Mouse (Mus musculus) embryonic facial prominence, embryonic 11.5 days (tissue): ENCODE data around the gene Ddx41. TPM values are rescaled to one million over a fixed set of nuclear protein-coding genes. Genes with fewer than 3 reads are reported as not detected.
A peak's percentile ranks its signal among the peaks of the same experiment; 100 is the strongest.

ENCODE experiments used
- ATAC-seq: fragments of 200-750 bp; cut with Nextera tagmentation; replicated peaks from 2 replicates; pipeline ENCODE4 v1.8.0; 2017; ENCODE audit warnings: low read depth; ENCODE audit not compliant: insufficient number of reproducible peaks, low FRiP score, low TSS enrichment
- DNase-seq: peaks from one replicate; pipeline ENCODE4 v3.0.0-alpha.2; 2015; ENCODE audit warnings: low spot score
- H3K27ac ChIP-seq: fragments of 300-500 bp; sonication (generic); replicated peaks from 2 replicates; pipeline ENCODE4 v1.5.1; 2014; ENCODE audit warnings: mild to moderate bottlenecking, low read depth, low read length, control low read depth
- H3K27me3 ChIP-seq: fragments of 300-500 bp; sonication (generic); 2 replicates; pipeline ENCODE4 v1.6.1; 2014; ENCODE audit warnings: mild to moderate bottlenecking, low read length, moderate library complexity, mixed read lengths; ENCODE audit not compliant: control insufficient read depth, insufficient read depth
- H3K36me3 ChIP-seq: fragments of 300-500 bp; sonication (generic); replicated peaks from 2 replicates; pipeline ENCODE4 v1.6.1; 2014; ENCODE audit warnings: low read depth, mild to moderate bottlenecking, low read length, moderate library complexity, mixed read lengths; ENCODE audit not compliant: control insufficient read depth, insufficient read depth
- H3K4me1 ChIP-seq: fragments of 300-500 bp; sonication (generic); 2 replicates; pipeline ENCODE4 v1.6.1; 2014; ENCODE audit warnings: low read length, mixed read lengths; ENCODE audit not compliant: control insufficient read depth, insufficient read depth
- H3K4me2 ChIP-seq: fragments of 300-500 bp; sonication (generic); 2 replicates; pipeline ENCODE4 v1.6.1; 2014; ENCODE audit warnings: low read depth, mild to moderate bottlenecking, control low read depth, low read length, moderate library complexity
- H3K4me3 ChIP-seq: fragments of 300-500 bp; sonication (generic); 2 replicates; pipeline ENCODE4 v1.5.1; 2014; ENCODE audit warnings: low read depth, low read length, control low read depth
- H3K9ac ChIP-seq: fragments of 300-500 bp; sonication (generic); replicated peaks from 2 replicates; pipeline ENCODE4 v1.6.1; 2014; ENCODE audit warnings: mild to moderate bottlenecking, control low read depth, low read length
- H3K9me3 ChIP-seq: fragments of 300-500 bp; sonication (generic); replicated peaks from 2 replicates; pipeline ENCODE4 v1.6.1; 2016; ENCODE audit warnings: mild to moderate bottlenecking, low read length, inconsistent platforms, mixed read lengths; ENCODE audit not compliant: control insufficient read depth
- WGBS: fragments of 180-500 bp; shearing (Covaris S2); extraction: QIAGEN DNeasy Blood & Tissue Kit; methylation state at CpG from one replicate; pipeline ENCODE4 v1.1.7; 2014; 5-methylcytosine and 5-hydroxymethylcytosine counted together
- polyA plus RNA-seq: library from polyadenylated mRNA; unstranded; fragments of >200 nt; fragmentation: Nextera tagmentation; extraction: Ambion mirVana; gene quantifications from 2 replicates; pipeline ENCODE4 v1.2.1, GENCODE M21; 2014

The Ddx41 gene
- polyA plus RNA-seq, 1 experiment from 2014 or later = 77.7 TPM

GRCm38 (mm10) chr13:55487578-55488498 is 48.6 kb downstream of the Ddx41 start, which contains the start of gene Dbn1:
Gene Dbn1, minus strand, starts transcription at chr13:55488111.
- Histone ChIP-seq H3K27me3 (no peaks in the 10 kb centered on the region), H3K4me2 (peak within 1 kb of the TSS; percentile 61), H3K9ac (peak within 1 kb of the TSS; percentile 100), H3K4me1 (peaks cover 16% of the 10 kb centered on the region), H3K9me3 (no peaks in the 10 kb centered on the region), H3K4me3 (peak within 1 kb of the TSS; percentile 95), H3K27ac (peak within 1 kb of the TSS; percentile 95), H3K36me3 (no peaks in the 10 kb centered on the region)
- WGBS = under 1% methylated on average over 54 of the region's 83 CpGs
- DNase-seq = peak; percentile 85
- peak; percentile 76 for ATAC-seq

- Histone ChIP-seq H3K27ac (peak overlapping the region; percentile 95), H3K36me3 (no peaks in the 10 kb centered on the region; the same call in 1 of the 2 replicates), H3K9ac (peak overlapping the region; percentile 100), H3K4me3 (peak overlapping the region; percentile 95), H3K4me1 (peaks cover 16% of the 10 kb centered on the region), H3K27me3 (no peaks in the 10 kb centered on the region), H3K9me3 (no peaks in the 10 kb centered on the region), H3K4me2 (peak overlapping the region; percentile 61)
- peak; percentile 47 for ATAC-seq
- DNase-seq = peak; percentile 70
- WGBS = under 1% methylated on average over 27 of the region's 29 CpGs
Observed at GRCm38 (mm10) chr13:55486916-55487577, 49.4 kb downstream of the Ddx41 start.

DNA sequence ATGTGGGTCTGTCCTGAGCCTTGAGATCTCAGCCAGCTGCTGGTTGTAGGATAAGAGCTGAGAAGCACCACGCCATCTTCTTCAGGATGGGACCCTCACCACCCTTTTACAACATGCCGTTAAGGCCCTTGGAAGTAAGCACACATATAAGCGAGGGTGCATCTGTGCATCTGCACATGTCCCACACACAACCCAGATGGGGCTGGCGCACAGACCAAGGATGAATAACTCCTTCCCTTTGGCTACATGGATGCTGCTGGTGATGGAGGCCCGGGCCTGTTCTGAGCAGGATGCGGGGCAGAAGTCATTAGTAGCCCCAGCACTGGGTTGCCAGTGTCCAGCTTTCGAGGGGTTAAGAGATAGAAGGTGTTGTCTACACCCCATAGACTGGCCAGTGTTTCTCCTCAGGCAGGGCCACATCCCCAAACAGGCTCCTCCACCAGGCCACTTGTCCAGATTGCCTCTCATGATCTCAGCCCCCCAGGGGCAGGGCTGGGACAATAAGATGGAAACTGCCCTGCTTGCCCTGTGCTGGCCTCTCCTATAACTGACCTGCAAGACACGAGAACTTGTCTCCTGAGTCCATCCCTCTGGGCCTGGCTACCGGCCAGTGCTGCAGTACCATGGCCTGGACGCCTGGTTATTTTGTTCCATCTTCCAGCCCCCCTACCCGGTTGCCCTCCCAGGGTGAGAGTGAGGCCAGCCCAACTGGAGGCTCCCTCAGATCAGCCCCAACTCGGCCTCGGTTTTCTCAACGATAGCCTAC is 50.2 kb downstream of the Ddx41 start:
- H3K27ac ChIP-seq = peak overlapping the region; percentile 16; the same call in 1 of the 2 replicates
- DNase-seq = no peak

DNA sequence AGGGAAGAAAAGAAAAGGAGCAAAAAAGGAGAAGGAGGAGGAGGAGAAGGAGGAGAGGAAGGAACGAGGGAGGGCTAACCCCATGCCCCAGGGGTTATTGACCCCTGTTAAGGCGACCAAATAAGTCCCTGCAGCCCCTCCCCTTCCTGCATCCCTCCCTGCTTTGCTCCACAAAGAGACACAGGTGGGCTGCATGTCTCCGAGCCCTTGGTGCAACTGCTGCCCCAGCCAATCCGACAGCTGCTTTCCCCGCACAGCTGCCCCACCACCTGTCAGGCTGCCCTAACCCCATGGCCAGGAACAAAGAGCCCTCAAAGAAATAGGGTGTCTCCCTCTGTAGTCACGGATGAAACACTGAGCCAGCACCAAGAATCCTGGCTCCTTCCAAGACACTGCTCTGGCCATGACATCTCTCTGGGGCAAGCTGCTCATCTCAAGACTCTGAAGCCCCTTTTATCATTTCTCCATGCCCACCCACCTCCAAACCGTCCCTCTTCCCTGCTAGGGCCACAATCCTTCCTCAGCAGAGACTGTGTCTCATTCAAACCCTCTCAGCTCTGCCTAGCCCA is 51.9 kb downstream of the Ddx41 start:
- H3K27ac ChIP-seq = no peak overlapping the region
- peak overlapping the region; percentile 95; the same call in 1 of the 2 replicates for H3K4me3 ChIP-seq
- no peaks in the 10 kb centered on the region for H3K27me3 ChIP-seq
- 17% methylated on average over 7 of the region's 7 CpGs for WGBS
- peak overlapping the region; percentile 61; the same call in 1 of the 2 replicates for H3K4me2 ChIP-seq
- H3K36me3 ChIP-seq = peaks cover 10% of the 10 kb centered on the region
- peaks cover 16% of the 10 kb centered on the region for H3K4me1 ChIP-seq
- ATAC-seq (no peak), DNase-seq (no peak)
- H3K9ac ChIP-seq = no peak overlapping the region
- no peaks in the 10 kb centered on the region for H3K9me3 ChIP-seq

More for the DNA sequence above, 50.2 kb downstream of the Ddx41 start:
- Histone ChIP-seq H3K36me3 (peaks cover 7% of the 10 kb centered on the region), H3K4me1 (peaks cover 16% of the 10 kb centered on the region), H3K27me3 (no peaks in the 10 kb centered on the region), H3K9me3 (no peaks in the 10 kb centered on the region), H3K9ac (peak overlapping the region; percentile 100), H3K4me3 (peak overlapping the region; percentile 95), H3K4me2 (peak overlapping the region; percentile 61)
- no peak for ATAC-seq
- 38% methylated on average over 14 of the region's 14 CpGs for WGBS

DNA sequence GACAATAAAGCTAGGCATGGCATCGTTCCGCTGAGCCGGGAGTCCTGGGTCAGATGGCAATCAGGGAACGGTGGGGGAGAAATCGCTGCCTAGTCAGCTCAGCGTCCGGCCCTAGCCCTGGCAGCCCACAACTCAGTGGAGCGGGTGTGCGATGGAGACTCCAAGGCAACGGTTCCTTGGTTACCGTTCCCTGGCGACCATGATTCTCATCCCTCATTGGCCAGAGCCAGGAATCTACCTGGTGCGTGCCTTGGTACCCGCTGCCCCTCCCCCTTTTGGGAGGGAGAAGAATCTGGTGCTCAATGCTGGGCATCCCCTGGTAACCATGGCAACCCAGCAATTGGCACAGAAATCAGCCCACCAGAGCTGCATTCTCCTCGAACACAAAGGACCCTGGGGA is 52.9 kb downstream of the Ddx41 start:
- 41% methylated on average over 15 of the region's 15 CpGs for WGBS
- Histone ChIP-seq H3K9ac (no peak overlapping the region), H3K27ac (no peak overlapping the region), H3K27me3 (no peaks in the 10 kb centered on the region), H3K4me3 (no peak overlapping the region), H3K4me1 (peaks cover 16% of the 10 kb centered on the region), H3K36me3 (peaks cover 10% of the 10 kb centered on the region), H3K9me3 (no peaks in the 10 kb centered on the region), H3K4me2 (no peak overlapping the region; the same call in 1 of the 2 replicates)
- DNase-seq = peak; percentile 43
- no peak for ATAC-seq

- no peak overlapping the region for H3K27ac ChIP-seq
- ATAC-seq (no peak), DNase-seq (no peak)
- no peak overlapping the region; the same call in 1 of the 2 replicates for H3K4me2 ChIP-seq
- no peak overlapping the region for H3K9ac ChIP-seq
- 30% methylated on average over 9 of the region's 9 CpGs for WGBS
- no peaks in the 10 kb centered on the region for H3K9me3 ChIP-seq
- H3K4me1 ChIP-seq = peaks cover 16% of the 10 kb centered on the region
- no peaks in the 10 kb centered on the region for H3K27me3 ChIP-seq
- H3K36me3 ChIP-seq = peaks cover 10% of the 10 kb centered on the region
- no peak overlapping the region for H3K4me3 ChIP-seq
Observed at GRCm38 (mm10) chr13:55483071-55483470, 53.4 kb downstream of the Ddx41 start.

DNA sequence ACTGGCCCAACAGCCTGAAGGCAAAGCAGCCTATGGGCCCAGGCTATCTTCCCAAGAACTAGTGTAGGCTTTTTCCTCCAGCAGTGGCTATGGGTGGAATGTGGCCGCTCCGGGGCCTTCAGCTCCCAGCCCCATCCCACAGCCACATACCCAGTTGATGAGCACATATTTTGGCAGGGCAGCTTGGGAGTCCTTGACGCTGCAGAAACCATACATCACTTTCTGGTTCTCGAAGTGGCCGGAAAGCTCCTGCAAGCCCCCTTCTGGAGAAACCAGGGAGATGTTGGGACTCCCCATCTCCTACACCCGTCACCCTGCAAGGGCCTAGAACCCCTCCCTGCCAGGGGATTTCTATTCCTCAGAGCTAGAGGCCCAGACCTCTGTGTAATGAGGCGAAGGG is 53.9 kb downstream of the Ddx41 start:
- H3K36me3 ChIP-seq = peaks cover 11% of the 10 kb centered on the region
- H3K9me3 ChIP-seq = no peaks in the 10 kb centered on the region
- no peak overlapping the region for H3K4me2 ChIP-seq
- no peak for DNase-seq
- peaks cover 16% of the 10 kb centered on the region for H3K4me1 ChIP-seq
- 90% methylated on average over 7 of the region's 7 CpGs for WGBS
- no peaks in the 10 kb centered on the region for H3K27me3 ChIP-seq
- H3K9ac ChIP-seq = no peak overlapping the region
- H3K27ac ChIP-seq = no peak overlapping the region
- no peak overlapping the region for H3K4me3 ChIP-seq
- no peak for ATAC-seq
